Mouse (Mus musculus) embryonic facial prominence, embryonic 13.5 days (tissue): ENCODE data around the gene H2-DMa. TPM values are rescaled to one million over a fixed set of nuclear protein-coding genes. Genes with fewer than 3 reads are reported as not detected.
A peak's percentile ranks its signal among the peaks of the same experiment; 100 is the strongest.
"Not testable (repeated sequence)": the region's sequence is repeated elsewhere in the genome, so short reads cannot be mapped to it uniquely, and the experiment has no call there.

Experiments used
- ATAC-seq: fragments of 200-750 bp; cut with Nextera tagmentation; 2 replicates; pipeline ENCODE4 v1.8.0; 2017; ENCODE audit warnings: low read depth; ENCODE audit not compliant: insufficient number of reproducible peaks, insufficient read depth, low FRiP score, low TSS enrichment
- H3K27ac ChIP-seq: fragments of 300-500 bp; sonication (generic); 2 replicates; pipeline ENCODE4 v1.5.1; 2015; ENCODE audit warnings: moderate library complexity, mild to moderate bottlenecking, inconsistent platforms
- H3K27me3 ChIP-seq: fragments of 300-500 bp; sonication (generic); 2 replicates; pipeline ENCODE4 v1.6.1; 2015; ENCODE audit warnings: mild to moderate bottlenecking, inconsistent platforms
- H3K36me3 ChIP-seq: fragments of 300-500 bp; sonication (generic); 2 replicates; pipeline ENCODE4 v1.6.1; 2015; ENCODE audit warnings: mild to moderate bottlenecking, inconsistent platforms
- H3K4me1 ChIP-seq: fragments of 300-500 bp; sonication (generic); 2 replicates; pipeline ENCODE4 v1.6.1; 2015; ENCODE audit warnings: inconsistent platforms
- H3K4me2 ChIP-seq: fragments of 300-500 bp; sonication (generic); 2 replicates; pipeline ENCODE4 v1.6.1; 2015; ENCODE audit warnings: moderate library complexity, mild to moderate bottlenecking, inconsistent platforms
- H3K4me3 ChIP-seq: fragments of 300-500 bp; sonication (generic); 2 replicates; pipeline ENCODE4 v1.5.1; 2015; ENCODE audit warnings: mild to moderate bottlenecking, inconsistent platforms
- H3K9ac ChIP-seq: fragments of 300-500 bp; sonication (generic); 2 replicates; pipeline ENCODE4 v1.6.1; 2015; ENCODE audit warnings: mild to moderate bottlenecking, inconsistent platforms
- H3K9me3 ChIP-seq: fragments of 300-500 bp; sonication (generic); 2 replicates; pipeline ENCODE4 v1.6.1; 2016; ENCODE audit warnings: inconsistent platforms
- WGBS: fragments of 180-500 bp; shearing (Covaris S2); methylation state at CpG from one replicate; pipeline ENCODE4 v1.1.7; 2015; ENCODE audit warnings: mixed read lengths; 5-methylcytosine and 5-hydroxymethylcytosine counted together
- polyA plus RNA-seq: library from polyadenylated mRNA; unstranded; fragments of >200 nt; fragmentation: Nextera tagmentation; extraction: Ambion mirVana; gene quantifications from 2 replicates; pipeline ENCODE4 v1.2.1, GENCODE M21; 2015

Gene H2-DMa
- polyA plus RNA-seq, 1 experiment from 2014 or later, result 17.2 TPM

DNA sequence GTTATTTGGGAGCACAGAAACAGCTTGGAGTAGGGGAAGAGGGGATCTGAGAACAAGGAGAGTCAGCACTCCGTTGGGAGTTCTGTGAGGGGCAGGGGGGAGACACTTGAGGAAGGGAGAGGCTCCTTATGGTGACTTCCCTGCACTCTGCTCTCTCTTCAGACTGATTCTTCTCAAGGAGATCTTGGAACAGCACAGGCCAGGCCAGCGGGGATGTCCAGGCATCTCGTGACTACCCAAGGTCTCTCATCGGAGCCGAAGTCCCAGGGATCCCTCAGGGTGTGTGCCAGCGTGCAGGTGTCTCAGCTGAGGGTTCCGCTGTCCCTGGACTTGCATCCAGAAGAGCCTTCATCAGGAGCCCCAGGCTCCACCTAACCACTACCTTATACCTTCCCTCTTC, 19.3 kb downstream of the H2-DMa start:
- Histone ChIP-seq H3K27ac (no peak overlapping the region), H3K4me2 (no peak overlapping the region), H3K27me3 (peaks cover 56% of the 10 kb centered on the region), H3K4me1 (peaks cover 29% of the 10 kb centered on the region), H3K4me3 (no peak overlapping the region), H3K36me3 (no peaks in the 10 kb centered on the region), H3K9ac (no peak overlapping the region; the same call in 1 of the 2 replicates), H3K9me3 (no peaks in the 10 kb centered on the region)
- 77% methylated on average over 7 of the region's 7 CpGs for WGBS
- ATAC-seq, result no peak

DNA sequence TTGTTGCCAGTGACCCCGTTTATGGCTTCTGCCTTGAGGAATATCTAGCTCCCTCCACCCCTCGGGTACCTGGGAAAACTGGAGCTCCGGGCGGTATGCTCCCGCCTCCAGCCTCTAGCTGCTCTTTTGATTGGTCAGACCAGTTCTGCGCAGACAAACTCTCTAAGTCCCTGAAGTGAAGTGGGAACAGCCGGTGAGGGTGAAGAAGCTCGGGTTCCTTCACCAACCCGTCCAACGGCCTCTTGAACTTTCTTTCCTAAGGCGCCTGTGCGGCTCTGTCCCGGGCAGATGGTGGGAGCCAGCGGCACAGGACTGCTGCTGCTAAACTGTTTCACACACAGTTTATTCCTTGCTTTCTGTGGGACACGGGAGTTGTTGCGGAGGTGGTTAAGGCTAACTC, 20.1 kb downstream of the H2-DMa start:
- Histone ChIP-seq H3K27ac (no peak overlapping the region), H3K4me1 (peaks cover 29% of the 10 kb centered on the region), H3K9me3 (no peaks in the 10 kb centered on the region), H3K27me3 (peaks cover 56% of the 10 kb centered on the region), H3K4me2 (peak overlapping the region; percentile 66), H3K4me3 (peak overlapping the region; percentile 41), H3K36me3 (no peaks in the 10 kb centered on the region), H3K9ac (peak overlapping the region; percentile 61)
- WGBS, result 1% methylated on average over 16 of the region's 16 CpGs
- no peak for ATAC-seq

DNA sequence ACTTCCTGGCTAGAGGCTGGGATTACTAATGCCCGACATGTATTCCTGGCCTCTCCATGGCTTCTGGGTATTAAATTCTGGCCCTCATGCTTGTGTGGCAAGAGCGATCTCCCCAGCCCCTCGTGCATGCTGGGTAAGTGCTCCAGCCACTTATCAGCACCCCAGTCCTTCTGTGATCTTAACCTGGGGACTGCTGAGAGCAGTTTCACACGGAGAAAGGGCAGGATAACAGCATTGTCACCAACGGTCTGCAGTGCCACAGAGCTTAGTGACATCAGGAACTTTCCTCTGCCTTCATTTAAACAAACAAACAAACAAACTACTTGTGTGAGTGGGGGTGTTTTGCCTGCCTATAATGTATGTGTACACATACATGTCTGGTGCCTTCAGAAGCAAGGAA, 20.9 kb downstream of the H2-DMa start:
- H3K27me3 ChIP-seq, result peaks cover 56% of the 10 kb centered on the region

DNA sequence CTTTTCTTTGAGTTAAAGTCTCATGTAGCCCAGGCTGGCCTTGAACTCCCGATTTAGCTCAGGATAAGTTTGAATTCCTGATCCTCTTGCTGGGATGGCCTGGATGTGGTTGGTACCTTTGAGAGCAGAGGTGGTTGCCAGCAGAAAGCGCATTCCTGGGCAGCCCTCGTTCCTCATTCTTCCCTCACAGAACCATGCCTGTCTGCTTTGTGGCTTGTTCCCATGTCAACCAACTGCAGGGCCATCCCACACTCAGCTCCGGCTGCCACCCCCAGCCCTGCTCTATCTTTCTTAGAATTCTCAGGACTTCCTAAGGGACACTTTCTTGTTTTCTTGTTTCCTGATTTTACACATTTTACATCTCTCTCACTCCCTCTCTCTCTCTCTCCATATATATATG, 22.1 kb downstream of the H2-DMa start:
- no peaks in the 10 kb centered on the region for H3K9me3 ChIP-seq
- H3K4me2 ChIP-seq, result no peak overlapping the region
- peaks cover 54% of the 10 kb centered on the region for H3K27me3 ChIP-seq
- H3K27ac ChIP-seq, result no peak overlapping the region
- H3K4me3 ChIP-seq, result no peak overlapping the region
- ATAC-seq, result no peak
- H3K4me1 ChIP-seq, result peaks cover 24% of the 10 kb centered on the region
- H3K9ac ChIP-seq, result no peak overlapping the region
- WGBS, result 61% methylated on average over 4 of the region's 4 CpGs
- H3K36me3 ChIP-seq, result no peaks in the 10 kb centered on the region

More for the DNA sequence above, 20.9 kb downstream of the H2-DMa start:
- Histone ChIP-seq H3K4me2 (peak overlapping the region; percentile 66), H3K9ac (peak overlapping the region; percentile 61; the same call in 1 of the 2 replicates), H3K4me3 (no peak overlapping the region), H3K36me3 (no peaks in the 10 kb centered on the region), H3K27ac (no peak overlapping the region), H3K9me3 (no peaks in the 10 kb centered on the region), H3K4me1 (peaks cover 29% of the 10 kb centered on the region)
- ATAC-seq, result no peak
- WGBS, result 12% methylated on average over 5 of the region's 5 CpGs

DNA sequence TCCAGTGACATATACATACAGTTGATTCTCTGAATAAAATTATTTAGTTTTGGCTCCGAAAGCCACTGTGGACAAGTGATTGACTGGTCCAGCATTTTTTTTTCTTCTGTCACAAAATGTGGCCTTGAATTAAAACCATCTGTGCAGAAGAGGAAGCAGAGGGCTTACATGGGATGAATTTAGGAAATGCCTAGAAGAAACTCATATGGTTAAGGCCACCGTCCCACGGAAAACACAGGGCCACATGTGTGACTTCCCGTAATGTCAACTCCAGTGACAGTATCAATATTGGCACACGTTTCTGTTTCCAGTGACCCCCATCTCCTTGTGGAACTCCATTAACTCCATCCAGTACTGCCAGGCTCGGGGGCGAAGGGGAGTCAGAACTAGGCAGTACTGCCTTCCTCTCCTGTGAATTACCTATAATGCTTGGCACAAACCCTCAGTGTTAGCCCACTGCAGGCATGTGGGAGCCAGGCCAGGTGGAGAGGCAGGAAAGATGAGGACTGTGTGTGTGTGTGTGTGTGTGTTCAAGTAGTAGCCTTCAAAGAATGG, 23.2 kb downstream of the H2-DMa start:
- H3K36me3 ChIP-seq, result no peaks in the 10 kb centered on the region
- H3K9ac ChIP-seq, result no peak overlapping the region
- H3K27ac ChIP-seq, result 0 out of 2 replicates have a peak overlapping the region, but pooled peaks have one; percentile 28
- ATAC-seq, result no peak
- 41% methylated on average over 7 of the region's 7 CpGs for WGBS
- no peak overlapping the region for H3K4me2 ChIP-seq
- H3K4me3 ChIP-seq, result no peak overlapping the region
- H3K4me1 ChIP-seq, result peaks cover 24% of the 10 kb centered on the region
- peaks cover 44% of the 10 kb centered on the region for H3K27me3 ChIP-seq
- H3K9me3 ChIP-seq, result no peaks in the 10 kb centered on the region

DNA sequence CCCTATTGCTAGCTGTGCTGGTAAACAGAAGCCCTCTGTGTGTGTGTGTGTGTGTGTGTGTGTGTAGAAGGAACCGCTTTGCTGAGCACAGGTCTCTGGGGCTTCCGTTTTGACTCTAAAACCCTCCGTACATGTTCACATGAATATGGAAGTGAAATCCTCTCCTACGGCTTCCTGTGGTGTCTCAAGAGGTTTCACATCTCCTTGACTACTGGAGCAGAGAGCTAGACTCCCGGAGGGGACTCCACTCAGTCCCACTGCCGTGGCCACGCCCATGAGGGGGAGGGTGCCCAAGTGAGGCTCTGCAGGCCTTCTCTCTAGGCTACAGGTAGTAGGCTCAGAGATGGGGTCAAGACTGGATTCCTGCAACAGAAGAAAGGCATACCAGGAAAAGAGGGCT, 23.7 kb downstream of the H2-DMa start, which contains the start of gene H2-DMb2:
H2-DMb2 (plus strand) TSS at position 275 of the 400 bp plus-strand sequence.
- WGBS, result 21% methylated on average over 7 of the region's 7 CpGs
- Histone ChIP-seq H3K27me3 (peaks cover 39% of the 10 kb centered on the region), H3K9me3 (no peaks in the 10 kb centered on the region), H3K4me1 (peaks cover 24% of the 10 kb centered on the region), H3K27ac (0 out of 2 replicates have a peak within 1 kb of the TSS, but pooled peaks have one; percentile 28), H3K9ac (0 out of 2 replicates have a peak within 1 kb of the TSS, but pooled peaks have one; percentile 6), H3K4me2 (no peak within 1 kb of the TSS), H3K4me3 (no peak within 1 kb of the TSS), H3K36me3 (no peaks in the 10 kb centered on the region)
- no peak for ATAC-seq

DNA sequence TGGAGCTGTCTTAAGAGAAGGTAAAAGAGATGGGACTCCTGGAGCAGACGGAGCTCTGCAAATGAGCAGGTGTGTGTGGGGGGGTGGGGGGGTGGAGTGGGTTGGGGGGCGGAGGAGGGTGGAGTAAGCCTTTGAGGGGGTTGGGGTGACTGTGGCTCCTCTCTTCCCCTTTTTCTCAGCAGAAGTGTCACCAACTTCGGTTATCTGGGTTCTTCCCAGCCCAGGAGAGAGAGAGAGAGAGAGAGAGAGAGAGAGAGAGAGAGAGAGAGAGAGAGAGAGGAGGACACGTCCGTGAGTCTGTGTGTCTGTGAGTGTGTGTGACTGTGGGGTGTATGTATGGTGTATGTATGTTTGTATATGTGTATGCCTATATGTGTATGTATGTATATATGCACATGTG, 24.1 kb downstream of the H2-DMa start:
- no peaks in the 10 kb centered on the region for H3K9me3 ChIP-seq
- H3K27ac ChIP-seq, result no peak overlapping the region
- H3K36me3 ChIP-seq, result no peaks in the 10 kb centered on the region
- 68% methylated on average over 5 of the region's 5 CpGs for WGBS
- H3K9ac ChIP-seq, result no peak overlapping the region
- ATAC-seq, result no peak
- peaks cover 35% of the 10 kb centered on the region for H3K27me3 ChIP-seq
- no peak overlapping the region for H3K4me3 ChIP-seq
- H3K4me2 ChIP-seq, result no peak overlapping the region
- peaks cover 24% of the 10 kb centered on the region for H3K4me1 ChIP-seq

DNA sequence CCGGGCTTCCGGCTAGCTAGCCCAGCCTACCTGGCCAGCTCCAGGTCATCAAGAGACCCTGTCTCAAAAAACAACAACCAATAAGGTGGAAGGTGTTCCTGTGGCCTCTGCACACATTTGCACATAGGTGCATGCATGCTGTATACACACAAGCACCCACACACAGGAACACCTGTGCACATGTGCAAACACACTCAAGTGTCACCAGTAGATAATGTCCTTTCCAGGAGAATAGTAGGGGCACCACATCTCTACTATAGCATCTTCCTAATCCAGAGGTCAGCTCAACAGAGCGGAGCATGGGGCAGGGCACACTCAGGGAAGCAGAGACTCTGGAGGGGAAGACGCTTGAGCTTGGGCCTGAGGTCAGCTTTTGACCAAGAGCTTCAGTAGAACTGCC, 24.9 kb downstream of the H2-DMa start:
- not testable (repeated sequence) for H3K27ac ChIP-seq, H3K4me3 ChIP-seq, H3K9me3 ChIP-seq, H3K36me3 ChIP-seq, ATAC-seq, H3K9ac ChIP-seq, H3K4me2 ChIP-seq
- Histone ChIP-seq H3K27me3 (peaks cover 28% of the 10 kb centered on the region), H3K4me1 (peaks cover 22% of the 10 kb centered on the region)
- WGBS, result 84% methylated on average over 4 of the region's 4 CpGs

DNA sequence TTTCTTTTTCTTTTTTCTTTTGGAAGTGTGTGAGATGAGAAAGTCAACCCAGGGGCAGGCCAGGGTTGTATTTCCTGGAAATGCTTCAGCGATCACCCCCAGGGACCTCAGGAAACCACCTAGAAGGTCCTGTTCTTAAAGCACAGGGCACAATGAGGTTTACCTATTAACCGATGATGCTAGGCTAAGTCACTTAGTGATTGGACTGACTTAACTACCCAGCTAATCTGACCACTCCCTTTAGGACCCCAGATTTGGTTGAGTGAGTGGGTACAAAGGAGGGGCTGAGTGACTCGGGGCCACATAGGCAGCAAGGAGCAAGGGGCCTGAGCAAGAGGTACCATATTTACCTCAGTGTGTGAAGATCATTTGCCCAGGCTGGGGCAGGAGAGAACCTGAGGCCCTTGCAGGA, 25.6 kb downstream of the H2-DMa start:
- peaks cover 20% of the 10 kb centered on the region for H3K27me3 ChIP-seq
- H3K27ac ChIP-seq, result no peak overlapping the region
- H3K4me2 ChIP-seq, result no peak overlapping the region
- no peak overlapping the region for H3K4me3 ChIP-seq
- H3K9me3 ChIP-seq, result no peaks in the 10 kb centered on the region
- WGBS, result 74% methylated on average over 3 of the region's 3 CpGs
- H3K36me3 ChIP-seq, result no peaks in the 10 kb centered on the region
- no peak for ATAC-seq
- H3K9ac ChIP-seq, result no peak overlapping the region
- H3K4me1 ChIP-seq, result peaks cover 14% of the 10 kb centered on the region

DNA sequence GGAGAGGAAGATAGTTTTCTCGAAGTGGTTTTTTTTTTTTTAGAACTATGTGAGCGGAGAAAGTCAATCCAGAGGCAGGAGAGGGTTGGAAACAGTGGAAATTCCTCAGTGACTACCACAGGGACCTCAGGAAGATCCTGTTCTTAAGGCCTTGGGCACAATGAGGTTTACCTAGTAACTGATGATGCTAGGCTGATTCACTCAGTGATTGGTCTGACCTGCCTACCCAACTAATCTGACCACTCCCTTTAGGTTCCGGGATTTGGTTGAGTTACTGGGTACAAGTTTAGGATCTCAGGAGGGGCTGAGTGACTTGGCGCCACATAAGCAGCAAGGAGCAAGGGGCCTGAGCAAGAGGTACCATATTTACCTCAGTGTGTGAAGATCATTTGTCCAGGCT, 33.6 kb downstream of the H2-DMa start, which contains the start of gene H2-DMb1:
H2-DMb1 (plus strand) TSS at position 150 of the 400 bp plus-strand sequence.
- Histone ChIP-seq H3K36me3 (no peaks in the 10 kb centered on the region), H3K9ac (no peak within 1 kb of the TSS), H3K27ac (no peak within 1 kb of the TSS), H3K27me3 (no peaks in the 10 kb centered on the region), H3K9me3 (no peaks in the 10 kb centered on the region), H3K4me3 (no peak within 1 kb of the TSS), H3K4me1 (no peaks in the 10 kb centered on the region), H3K4me2 (peak within 1 kb of the TSS; percentile 22; the same call in 1 of the 2 replicates)
- ATAC-seq, result no peak
- WGBS, result 53% methylated on average over 4 of the region's 4 CpGs

DNA sequence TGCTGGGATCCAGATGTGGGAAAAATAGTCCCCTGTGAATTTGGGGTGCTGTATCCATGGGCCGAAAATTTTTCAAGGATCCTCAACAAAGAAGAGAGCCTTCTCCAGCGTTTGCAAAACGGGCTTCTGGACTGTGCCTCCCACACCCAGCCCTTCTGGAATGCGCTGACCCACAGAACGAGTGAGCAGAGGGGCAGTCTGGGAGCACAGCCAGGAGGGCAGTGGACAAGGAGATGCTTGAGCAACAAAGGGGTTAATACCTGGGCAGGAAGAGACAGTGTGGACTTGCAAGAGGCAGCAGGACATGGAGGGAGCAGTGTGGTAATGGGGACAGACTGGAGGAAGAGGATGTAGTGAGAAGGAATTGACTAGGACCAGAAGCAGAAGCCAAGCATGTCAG, 36.2 kb downstream of the H2-DMa start:
- Histone ChIP-seq H3K4me1 (no peaks in the 10 kb centered on the region), H3K4me3 (no peak overlapping the region), H3K9me3 (no peaks in the 10 kb centered on the region), H3K9ac (no peak overlapping the region), H3K36me3 (no peaks in the 10 kb centered on the region), H3K27ac (no peak overlapping the region), H3K4me2 (no peak overlapping the region), H3K27me3 (no peaks in the 10 kb centered on the region)
- WGBS, result 55% methylated on average over 5 of the region's 5 CpGs
- no peak for ATAC-seq

DNA sequence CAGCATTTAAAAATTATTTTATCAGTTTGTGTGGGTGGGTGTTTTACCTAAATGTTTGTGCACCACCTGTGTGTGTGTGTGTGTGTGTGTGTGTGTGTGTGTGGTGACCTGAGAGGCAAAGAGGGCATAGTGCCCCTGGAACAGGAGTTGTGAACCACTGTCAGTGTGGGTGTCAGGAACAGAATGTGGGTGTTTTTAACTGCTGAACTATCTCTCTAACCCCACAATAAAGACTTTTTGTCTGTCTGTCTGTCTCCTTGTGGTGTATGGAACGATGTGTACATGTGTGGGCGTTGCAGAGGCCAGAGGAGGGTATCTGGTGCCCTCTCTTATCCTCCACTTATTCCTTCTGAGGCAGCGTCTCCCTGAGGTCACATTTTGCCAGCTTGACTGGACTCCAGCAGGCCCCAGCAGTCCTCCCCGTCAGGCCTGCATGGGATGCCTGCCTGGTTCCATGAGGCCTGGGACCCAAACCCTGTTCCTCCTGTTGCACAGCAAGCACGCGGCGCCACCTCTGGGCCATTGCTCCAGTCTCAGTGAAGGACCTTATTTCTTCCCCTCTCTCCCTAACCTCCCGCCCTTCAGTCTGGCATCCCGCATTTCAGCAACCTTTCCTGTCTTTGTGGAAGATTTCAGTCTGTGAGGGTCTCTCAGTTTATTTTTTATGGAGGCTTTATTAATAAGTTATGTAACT, 45.0 kb downstream of the H2-DMa start:
- H3K9me3 ChIP-seq, result peaks cover 4% of the 10 kb centered on the region; the same call in 1 of the 2 replicates
- 41% methylated on average over 9 of the region's 9 CpGs for WGBS
- no peaks in the 10 kb centered on the region for H3K4me1 ChIP-seq
- no peak overlapping the region for H3K4me2 ChIP-seq
- H3K9ac ChIP-seq, result peak overlapping the region; percentile 6; the same call in 1 of the 2 replicates
- no peaks in the 10 kb centered on the region for H3K27me3 ChIP-seq
- ATAC-seq, result no peak
- H3K4me3 ChIP-seq, result no peak overlapping the region
- no peak overlapping the region for H3K27ac ChIP-seq
- H3K36me3 ChIP-seq, result no peaks in the 10 kb centered on the region
